Mouse (Mus musculus): ENCODE measurements around the gene Lipc.
A peak's percentile ranks its signal among the peaks of the same experiment; 100 is the strongest.
"Not testable (repeated sequence)": the region's sequence is repeated elsewhere in the genome, so short reads cannot be mapped to it uniquely, and the experiment has no call there.

The Lipc gene

GRCm38 (mm10) chr9:70853081-70853480 lies 98.9 kb downstream of the Lipc start:
- not testable (repeated sequence) for DNase-seq

- no peak for DNase-seq
These were observed 100.5 kb downstream of the Lipc start for GRCm38 (mm10) chr9:70851533-70851932.

- DNase-seq, result no peak
These were observed 103.8 kb downstream of the Lipc start for GRCm38 (mm10) chr9:70848135-70848770.

- no peak for DNase-seq
These were observed 104.4 kb downstream of the Lipc start for GRCm38 (mm10) chr9:70847627-70848051.

DNA sequence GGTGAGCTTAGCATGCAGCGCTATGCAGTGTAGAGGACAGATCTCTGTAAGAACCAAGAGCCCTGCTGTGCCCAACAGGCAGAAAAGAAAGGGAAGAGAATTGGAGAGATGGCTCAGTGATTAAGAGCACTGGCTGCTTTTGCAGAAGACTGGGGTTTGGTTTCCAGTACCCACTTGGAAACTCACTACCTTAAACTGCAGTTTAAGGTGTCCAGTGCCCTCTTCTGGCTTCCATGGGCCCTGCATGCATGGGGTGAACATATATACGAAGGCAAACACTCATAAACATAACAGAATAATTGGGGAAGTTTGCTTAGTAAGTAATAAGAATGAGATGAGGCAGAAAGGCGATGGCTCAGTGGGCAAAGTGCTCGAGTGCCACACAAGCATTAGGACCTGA lies 108.8 kb downstream of the Lipc start:
- DNase-seq, result no peak

DNA sequence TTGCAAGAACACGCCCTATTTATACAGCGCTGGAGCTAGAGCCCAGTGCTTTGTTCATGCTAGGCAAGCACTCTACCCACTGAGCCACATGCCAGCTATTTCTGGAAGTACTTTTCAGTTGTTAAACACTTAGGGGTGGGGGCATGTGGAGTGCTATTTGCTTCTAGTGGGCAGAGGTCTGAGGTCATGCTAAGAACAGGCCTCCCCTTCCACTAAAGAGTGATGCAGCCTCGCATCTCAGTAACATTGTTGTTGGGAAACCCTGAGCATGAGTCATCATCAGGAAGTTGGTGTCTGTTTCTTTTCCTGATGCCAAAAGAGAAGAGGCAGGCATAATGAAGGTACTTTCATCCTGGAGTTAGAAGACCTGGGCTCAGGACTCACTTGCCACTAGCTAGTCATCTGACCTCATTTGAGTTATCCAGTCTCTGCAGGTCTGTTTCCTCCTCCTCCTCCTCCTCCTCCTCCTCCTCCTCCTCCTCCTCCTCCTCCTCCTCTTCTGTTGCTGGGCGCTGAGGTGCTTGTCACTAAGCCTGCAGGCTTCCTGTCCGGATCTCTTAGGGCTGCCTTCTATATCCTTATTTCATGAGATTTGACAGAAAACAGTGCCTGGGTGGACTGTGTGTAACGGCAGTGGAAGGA lies 109.6 kb downstream of the Lipc start:
- no peak for DNase-seq

- no peak for DNase-seq
These were observed 110.4 kb downstream of the Lipc start for GRCm38 (mm10) chr9:70841426-70842215.

GRCm38 (mm10) chr9:70840861-70841341 lies 111.1 kb downstream of the Lipc start:
- no peak for DNase-seq

GRCm38 (mm10) chr9:70838132-70838911 lies 113.7 kb downstream of the Lipc start:
- DNase-seq, result no peak

GRCm38 (mm10) chr9:70834730-70835154 lies 117.3 kb downstream of the Lipc start:
- peak; percentile 96 for DNase-seq

DNA sequence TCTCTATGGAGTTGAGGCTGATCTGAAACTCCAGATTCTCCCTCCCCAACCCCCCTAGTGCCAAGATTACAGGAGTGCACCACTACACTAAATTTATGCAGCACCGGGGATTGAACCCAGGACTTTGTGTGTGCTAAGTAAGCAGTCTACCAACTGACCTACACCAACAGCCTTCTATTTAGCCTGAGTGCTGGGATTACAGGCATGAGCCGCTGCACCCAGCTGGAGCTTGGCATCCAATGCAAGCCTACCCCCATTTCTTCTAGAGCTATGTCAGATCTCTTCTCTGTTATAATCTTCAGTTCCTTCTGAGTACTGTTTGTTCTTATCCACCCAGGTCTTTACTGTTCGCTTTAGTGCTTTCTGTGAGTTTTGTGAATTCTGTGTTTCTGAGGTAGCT lies 117.8 kb downstream of the Lipc start:
- no peak for DNase-seq

DNA sequence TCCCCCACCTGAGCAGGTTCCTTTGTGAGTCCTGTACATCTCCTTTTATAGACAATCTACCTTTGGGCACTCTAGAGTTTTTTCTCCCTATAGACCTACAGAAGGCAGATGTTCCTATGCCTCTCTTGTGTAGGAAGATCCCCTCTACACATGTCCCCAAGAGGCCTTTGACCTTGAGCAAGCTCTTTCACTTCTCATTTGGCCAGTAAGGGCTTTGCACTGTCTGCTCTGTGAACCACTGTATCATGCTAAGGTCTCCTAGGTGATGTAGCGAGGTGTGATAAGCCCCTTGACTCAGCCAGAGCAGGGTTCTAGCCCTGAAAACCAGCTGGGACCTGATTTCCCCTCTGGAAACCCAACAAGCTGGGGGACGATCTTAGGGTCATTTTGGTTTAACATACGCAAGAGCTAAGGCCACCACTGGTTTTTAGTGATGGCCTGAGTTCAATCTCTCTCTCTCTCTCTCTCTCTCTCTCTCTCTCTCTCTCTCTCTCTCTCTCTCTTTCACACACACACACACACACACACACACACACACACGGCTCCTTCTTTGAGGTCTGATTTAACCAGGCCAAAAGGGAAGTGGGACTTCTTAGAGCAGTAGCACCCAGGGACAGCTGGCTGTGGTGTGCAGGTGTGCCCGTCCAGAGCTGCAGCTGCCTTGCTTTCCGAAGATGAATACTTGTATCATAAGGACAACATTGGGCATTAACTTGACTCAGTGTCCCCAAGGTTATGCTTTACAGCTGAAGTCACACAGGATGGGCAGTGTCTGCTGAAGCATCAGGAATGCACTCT lies 118.7 kb downstream of the Lipc start:
- no peak for DNase-seq

DNA sequence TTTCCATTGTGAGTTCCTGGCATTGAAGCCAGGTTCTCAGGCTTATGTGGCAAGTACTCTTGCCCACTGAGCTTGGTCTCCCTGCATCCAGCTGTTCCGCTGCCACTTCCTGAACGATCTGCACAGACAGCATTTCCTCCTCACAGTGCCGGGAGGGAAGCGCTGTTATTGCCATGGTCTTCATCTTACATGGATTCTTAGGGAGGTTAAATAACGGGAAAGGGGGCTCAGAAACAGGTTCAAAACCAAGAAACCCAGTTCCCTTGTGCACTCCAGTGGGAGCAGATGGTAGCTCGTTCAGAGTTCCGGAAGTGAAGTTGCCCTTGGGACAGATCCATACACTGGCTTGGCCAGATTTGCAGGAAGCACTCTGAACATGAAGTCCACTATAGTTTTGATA lies 119.8 kb downstream of the Lipc start:
- no peak for DNase-seq

DNA sequence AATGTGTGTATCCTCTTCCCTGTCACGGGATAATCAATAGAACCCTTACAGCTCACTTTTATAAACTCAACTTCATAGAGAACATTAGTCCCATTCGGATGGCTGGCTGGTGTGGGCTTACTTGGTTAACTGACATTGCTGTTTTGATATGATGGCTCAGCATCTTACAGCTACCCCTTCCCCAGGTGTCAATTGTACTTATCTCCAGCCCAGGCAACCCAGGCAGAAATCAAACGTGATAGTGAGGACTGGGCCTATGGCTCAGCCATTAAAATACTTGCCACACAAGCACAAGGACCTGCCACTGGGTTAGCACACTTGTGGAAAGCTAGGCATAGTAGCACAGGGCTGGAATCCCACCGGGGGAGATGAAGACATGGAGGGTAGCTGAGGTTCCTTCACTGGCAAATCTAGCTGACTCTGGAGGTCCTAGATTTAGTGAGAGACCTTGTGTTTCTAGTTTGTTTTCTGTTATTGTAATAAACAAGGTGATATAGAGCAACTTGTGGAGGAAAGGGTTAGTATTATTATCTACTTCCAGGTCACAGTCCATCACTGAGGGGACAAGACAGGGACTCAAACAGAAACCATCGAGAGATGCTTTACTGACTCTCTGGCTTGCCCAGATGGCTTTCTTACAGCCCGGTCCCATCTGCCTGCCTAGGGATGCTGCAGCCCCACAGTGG lies 121.0 kb downstream of the Lipc start:
- DNase-seq, result no peak

GRCm38 (mm10) chr9:70829784-70830488 lies 122.1 kb downstream of the Lipc start:
- peak; percentile 69 for DNase-seq

GRCm38 (mm10) chr9:70827911-70828310 lies 124.1 kb downstream of the Lipc start:
- DNase-seq, result no peak

GRCm38 (mm10) chr9:70824103-70824502 lies 127.9 kb downstream of the Lipc start:
- DNase-seq, result peak; percentile 30

- DNase-seq, result no peak
These were observed 133.3 kb downstream of the Lipc start for GRCm38 (mm10) chr9:70818739-70819138.

DNA sequence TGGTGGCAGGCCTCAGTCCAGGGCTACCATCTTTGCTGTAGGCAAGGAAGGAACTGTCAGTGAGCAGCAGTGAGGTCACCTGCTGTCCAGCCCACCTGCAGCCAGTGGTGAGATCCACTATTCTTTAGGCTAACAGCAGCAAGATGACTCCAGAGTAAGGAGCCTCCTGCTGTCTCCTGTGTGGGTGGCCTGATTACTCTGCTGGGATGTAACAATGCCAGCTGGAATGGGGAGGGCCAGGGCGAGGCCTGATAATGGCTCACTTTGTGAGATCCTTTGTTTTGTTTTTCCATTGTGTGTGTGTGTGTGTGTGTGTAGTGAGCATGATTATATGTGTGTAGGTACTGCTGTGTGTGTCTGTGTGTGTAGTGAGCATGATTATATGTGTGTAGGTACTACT lies 134.6 kb downstream of the Lipc start:
- no peak for DNase-seq

DNA sequence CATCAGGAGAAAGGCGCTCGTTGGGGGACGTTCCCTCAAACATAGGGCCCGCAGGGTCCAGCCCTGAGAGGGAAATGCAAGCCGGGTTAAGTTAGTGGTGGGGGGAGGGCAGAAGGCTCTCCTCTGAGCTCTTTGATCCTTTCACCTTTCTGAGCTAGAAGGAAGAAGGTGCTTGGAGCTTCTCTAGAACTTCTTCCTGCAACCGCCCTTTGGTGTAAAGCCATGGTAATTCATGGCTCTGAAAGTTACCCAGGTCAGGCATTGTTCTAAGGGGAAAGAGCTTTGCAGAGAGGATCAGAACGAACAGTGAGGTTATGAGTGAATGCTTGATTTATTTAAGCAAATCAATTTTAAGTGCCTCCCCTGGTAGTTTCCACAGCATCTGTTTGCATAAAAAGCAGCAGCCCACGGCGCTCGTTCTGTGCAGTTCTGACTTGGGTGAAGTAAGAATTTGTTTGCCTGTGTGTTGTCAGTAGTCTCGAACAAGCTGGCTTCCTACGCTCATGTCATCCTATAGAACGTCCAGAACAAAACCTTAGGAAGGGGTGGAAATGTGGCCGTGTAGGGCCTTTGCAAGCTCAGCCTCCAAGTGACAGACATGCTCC lies 135.2 kb downstream of the Lipc start:
- DNase-seq, result no peak

Data from kidney, adult 11 months (tissue).